Mouse (Mus musculus) MEL (cell line): ENCODE data around the gene Gli3. TPM values are rescaled to one million over a fixed set of nuclear protein-coding genes. Genes with fewer than 3 reads are reported as not detected.

Source experiments
- DNase-seq: peaks from one replicate; pipeline ENCODE4 v3.0.0; 2011; ENCODE audit warnings: low read depth, low spot score
- H3K27ac ChIP-seq: 2 replicates; pipeline ENCODE4 v1.5.1; 2012; ENCODE audit warnings: low read depth, mild to moderate bottlenecking, control low read depth, low read length, moderate library complexity; ENCODE audit not compliant: control insufficient read depth
- H3K27me3 ChIP-seq, 2 experiments: fragments of 150-350 bp in 1 of 2; sonication (generic) in 1 of 2; 2 replicates each; pipeline ENCODE4 v1.6.1; 2012; ENCODE audit warnings: low read length in 2 of 2, mild to moderate bottlenecking in 2 of 2, improper control_type of control experiment in 1 of 2, moderate library complexity in 1 of 2; ENCODE audit not compliant: insufficient read depth in 2 of 2, control insufficient read depth in 1 of 2
- H3K36me3 ChIP-seq, 2 experiments: 2 replicates each; pipeline ENCODE4 v1.6.1; 2012 to 2014; ENCODE audit warnings: low read length in 2 of 2, improper control_type of control experiment in 1 of 2, inconsistent platforms in 1 of 2, mild to moderate bottlenecking in 1 of 2; ENCODE audit not compliant: insufficient read depth in 2 of 2, control insufficient read depth in 1 of 2
- H3K4me1 ChIP-seq, 2 experiments: fragments of 150-350 bp in 1 of 2; sonication (generic) in 1 of 2; 2 replicates each; pipeline ENCODE4 v1.6.1; 2012; ENCODE audit warnings: low read length in 2 of 2, improper control_type of control experiment in 1 of 2, mild to moderate bottlenecking in 1 of 2; ENCODE audit not compliant: insufficient read depth in 2 of 2, control insufficient read depth in 1 of 2
- H3K4me3 ChIP-seq, 2 experiments: fragments of 150-350 bp in 1 of 2; sonication (generic) in 1 of 2; 2 replicates each; pipeline ENCODE4 v1.5.1; 2012; ENCODE audit warnings: low read depth in 2 of 2, low read length in 2 of 2, mild to moderate bottlenecking in 2 of 2, moderate library complexity in 2 of 2, control low read depth in 1 of 2, improper control_type of control experiment in 1 of 2; ENCODE audit not compliant: control insufficient read depth in 1 of 2, insufficient read depth in 1 of 2
- H3K79me2 ChIP-seq: 2 replicates; pipeline ENCODE4 v1.6.1; 2012; ENCODE audit warnings: mild to moderate bottlenecking, low read length, moderate library complexity; ENCODE audit not compliant: control insufficient read depth, poor library complexity, insufficient read depth
- H3K9ac ChIP-seq: 2 replicates; pipeline ENCODE4 v1.6.1; 2012; ENCODE audit warnings: low read depth, mild to moderate bottlenecking, control low read depth, low read length, moderate library complexity; ENCODE audit not compliant: control insufficient read depth, poor library complexity, severe bottlenecking
- H3K9me3 ChIP-seq: fragments of 150-350 bp; sonication (generic); replicated peaks from 2 replicates; pipeline ENCODE4 v1.6.1; 2012; ENCODE audit warnings: mild to moderate bottlenecking, low read length, improper control_type of control experiment, moderate library complexity; ENCODE audit not compliant: insufficient read depth
- BHLHE40 ChIP-seq: IDR thresholded peaks from 2 replicates; pipeline ENCODE4 v1.6.1; 2012; ENCODE audit warnings: low read depth, mild to moderate bottlenecking, inconsistent platforms, low read length, improper control_type of control experiment, borderline replicate concordance
- ELF1 ChIP-seq: IDR thresholded peaks from 2 replicates; pipeline ENCODE4 v1.6.1; 2014; ENCODE audit warnings: low read depth, mild to moderate bottlenecking, inconsistent platforms, low read length, improper control_type of control experiment, moderate library complexity
- ETS1 ChIP-seq: IDR thresholded peaks from 2 replicates; pipeline ENCODE4 v1.6.1; 2012; ENCODE audit warnings: low read depth, mild to moderate bottlenecking, inconsistent platforms, low read length, improper control_type of control experiment, moderate library complexity
- GABPA ChIP-seq: IDR thresholded peaks from 2 replicates; pipeline ENCODE4 v1.6.1; 2012; ENCODE audit warnings: low read depth, mild to moderate bottlenecking, inconsistent platforms, low read length, improper control_type of control experiment, moderate library complexity
- KAT2A ChIP-seq: conservative IDR thresholded peaks from 2 replicates; pipeline ENCODE4 v1.6.1; 2012; ENCODE audit warnings: low read depth, low read length, improper control_type of control experiment, inconsistent platforms
- MAFK ChIP-seq: IDR thresholded peaks from 2 replicates; pipeline ENCODE4 v1.6.1; 2011; ENCODE audit warnings: low read depth, mild to moderate bottlenecking, low read length, improper control_type of control experiment, borderline replicate concordance
- POLR2A ChIP-seq, 2 experiments: IDR thresholded peaks; 2 replicates each; pipeline ENCODE4 v1.6.1; 2011 to 2012; ENCODE audit warnings: low read length in 2 of 2, mild to moderate bottlenecking in 2 of 2, control low read depth in 1 of 2, improper control_type of control experiment in 1 of 2, low read depth in 1 of 2, moderate library complexity in 1 of 2; ENCODE audit not compliant: control insufficient read depth in 1 of 2, insufficient read depth in 1 of 2, poor library complexity in 1 of 2
- POLR2AphosphoS2 ChIP-seq: IDR thresholded peaks from 2 replicates; pipeline ENCODE4 v1.6.1; 2011; ENCODE audit warnings: low read length, improper control_type of control experiment
- RCOR1 ChIP-seq: IDR thresholded peaks from 2 replicates; pipeline ENCODE4 v1.6.1; 2012; ENCODE audit warnings: low read depth, mild to moderate bottlenecking, inconsistent platforms, low read length, improper control_type of control experiment
- SMC3 ChIP-seq: IDR thresholded peaks from 2 replicates; pipeline ENCODE4 v1.6.1; 2011; ENCODE audit warnings: low read depth, low read length, improper control_type of control experiment
- TAL1 ChIP-seq: IDR thresholded peaks from 2 replicates; pipeline ENCODE4 v1.6.1; 2012; ENCODE audit warnings: mild to moderate bottlenecking, inconsistent platforms, low read length, moderate library complexity, mixed read lengths
- TBP ChIP-seq: IDR thresholded peaks from 2 replicates; pipeline ENCODE4 v1.8.0; 2011; ENCODE audit warnings: low read depth, low read length, improper control_type of control experiment
- TCF12 ChIP-seq: IDR thresholded peaks from 2 replicates; pipeline ENCODE4 v1.6.1; 2014; ENCODE audit warnings: low read depth, mild to moderate bottlenecking, inconsistent platforms, low read length, improper control_type of control experiment, moderate library complexity
- USF1 ChIP-seq: IDR thresholded peaks from 2 replicates; pipeline ENCODE4 v1.6.1; 2014; ENCODE audit warnings: low read depth, mild to moderate bottlenecking, inconsistent platforms, low read length, improper control_type of control experiment, moderate library complexity
- ZC3H11A ChIP-seq: IDR thresholded peaks from 2 replicates; pipeline ENCODE4 v1.6.1; 2012; ENCODE audit warnings: low read depth, mild to moderate bottlenecking, inconsistent platforms, low read length, improper control_type of control experiment
- ZKSCAN1 ChIP-seq: IDR thresholded peaks from 2 replicates; pipeline ENCODE4 v1.6.1; 2012; ENCODE audit warnings: low read depth, mild to moderate bottlenecking, inconsistent platforms, low read length, improper control_type of control experiment, moderate library complexity
- polyA plus RNA-seq, 2 experiments: library from polyadenylated mRNA; stranded (reverse) in 1 of 2; unstranded in 1 of 2; fragments of >175 nt in 1 of 2; fragments of >200 nt in 1 of 2; gene quantifications; 2 replicates each; pipeline versions ENCODE4 v1.2.1 to v1.2.4; 2012; ENCODE audit warnings: low replicate concordance in 2 of 2, low read depth in 1 of 2; ENCODE audit not compliant: insufficient read length in 2 of 2, insufficient read depth in 1 of 2, missing spikeins in 1 of 2
- total RNA-seq: library from RNA; depleted of rRNA; stranded (reverse); fragments of 300-350 nt; gene quantifications from 2 replicates; pipeline ENCODE4 v1.2.3, GENCODE M21; 2012

Gene Gli3
- total and polyA plus RNA-seq, 3 experiments, result not detected

DNA sequence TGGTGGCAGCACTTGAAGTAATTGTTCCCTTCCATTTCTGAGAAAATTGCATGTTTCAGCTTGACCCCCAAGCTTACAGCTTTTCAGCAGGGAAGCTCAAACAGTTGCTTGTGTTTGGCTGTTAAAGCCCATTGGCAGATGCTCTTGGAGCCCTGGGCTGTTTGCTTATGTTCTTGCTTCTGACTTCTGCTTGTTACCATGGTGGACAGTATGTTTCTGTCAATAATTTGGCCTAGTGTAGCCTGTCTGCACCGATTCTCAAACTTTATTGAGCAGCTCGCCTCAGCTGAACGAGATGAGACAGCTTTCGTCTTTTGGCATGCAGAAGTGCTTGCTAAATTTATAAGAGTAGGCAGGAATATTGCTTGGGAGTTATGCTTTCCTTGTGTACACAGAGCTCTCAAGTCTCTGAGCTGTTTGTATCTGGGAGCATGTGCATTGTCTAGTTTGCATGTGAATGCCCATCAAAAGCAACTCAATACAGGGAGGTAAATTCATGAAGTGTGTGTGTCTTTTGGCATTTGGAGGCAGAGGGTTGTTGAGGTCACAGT lies 82.4 kb downstream of the Gli3 start:
- Histone ChIP-seq H3K36me3 (no peaks in the 10 kb centered on the region), H3K27me3 (no peaks in the 10 kb centered on the region), H3K27ac (no peak overlapping the region), H3K9me3 (no peaks in the 10 kb centered on the region), H3K79me2 (no peaks in the 10 kb centered on the region), H3K4me1 (no peaks in the 10 kb centered on the region), H3K4me3 (no peak overlapping the region), H3K9ac (no peak overlapping the region)
- no peak for TF ChIP-seq KAT2A
- no peak for DNase-seq

DNA sequence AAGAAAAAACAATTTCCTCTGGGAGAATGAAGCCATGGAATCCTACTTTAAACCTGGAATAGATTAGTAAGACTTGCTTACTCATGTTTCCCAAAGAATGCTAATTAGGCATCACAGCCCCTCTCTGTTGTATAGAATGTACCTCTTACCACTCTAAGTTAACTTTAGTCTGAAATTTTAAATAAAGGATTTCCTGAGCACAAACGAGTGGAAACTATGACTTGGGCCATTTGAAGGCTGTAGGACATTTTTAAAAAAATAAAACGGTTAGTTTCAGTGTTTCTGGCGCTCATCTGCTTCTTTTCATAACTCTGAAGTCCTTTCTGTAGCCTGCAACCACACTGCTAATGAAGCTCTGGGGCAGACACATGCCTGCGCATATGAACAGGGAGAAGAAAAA lies 83.2 kb downstream of the Gli3 start:
- H3K36me3 ChIP-seq, result no peaks in the 10 kb centered on the region
- no peak overlapping the region for H3K4me3 ChIP-seq
- TF ChIP-seq POLR2A (IDR thresholded peaks at IDR 0.05; ENCODE audit: control insufficient read depth in 1 of 2, insufficient read depth in 1 of 2, low read depth in 1 of 2, low read length in 2 of 2, poor library complexity in 1 of 2) (no peak), ZC3H11A (no peak), TBP (no peak), TAL1 (no peak), SMC3 (no peak)
- no peak overlapping the region for H3K27ac ChIP-seq
- H3K9me3 ChIP-seq, result no peaks in the 10 kb centered on the region
- H3K9ac ChIP-seq, result no peak overlapping the region
- no peak for DNase-seq
- H3K27me3 ChIP-seq, result no peaks in the 10 kb centered on the region
- no peaks in the 10 kb centered on the region for H3K79me2 ChIP-seq
- H3K4me1 ChIP-seq, result no peaks in the 10 kb centered on the region

DNA sequence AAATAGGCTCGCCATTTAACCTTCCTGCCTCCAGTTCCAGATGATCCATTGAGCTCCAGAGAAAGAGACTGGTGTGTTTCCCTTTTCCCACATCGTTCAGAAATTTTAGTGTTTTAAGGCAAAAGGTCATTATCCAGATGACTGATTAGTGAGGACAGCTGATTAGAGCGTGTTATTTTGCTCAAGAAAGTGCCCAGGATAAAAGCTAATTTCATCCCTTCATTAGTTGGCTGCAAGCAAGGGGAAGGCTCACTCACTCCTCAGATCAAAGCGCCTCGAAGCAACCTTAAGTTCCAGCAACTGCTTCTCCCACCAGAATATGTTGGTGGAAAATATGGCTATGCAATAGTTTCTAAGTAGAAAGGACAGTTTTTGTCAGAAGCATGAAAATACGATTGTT lies 86.4 kb downstream of the Gli3 start:
- Histone ChIP-seq H3K27me3 (no peaks in the 10 kb centered on the region), H3K36me3 (no peaks in the 10 kb centered on the region)

More for the DNA sequence above, 86.4 kb downstream of the Gli3 start:
- Histone ChIP-seq H3K27ac (no peak overlapping the region), H3K9me3 (no peaks in the 10 kb centered on the region), H3K9ac (no peak overlapping the region), H3K4me1 (no peaks in the 10 kb centered on the region), H3K4me3 (no peak overlapping the region), H3K79me2 (no peaks in the 10 kb centered on the region)
- DNase-seq, result no peak
- TF ChIP-seq KAT2A, result no peak
- TF ChIP-seq TCF12, result no peak
- no peak for TF ChIP-seq BHLHE40
- TF ChIP-seq RCOR1, result no peak
- no peak for TF ChIP-seq ZKSCAN1
- no peak for TF ChIP-seq POLR2AphosphoS2
- no peak for TF ChIP-seq ZC3H11A
- no peak for TF ChIP-seq ELF1
- TF ChIP-seq ETS1, result no peak
- no peak for TF ChIP-seq USF1
- TF ChIP-seq MAFK, result no peak
- TF ChIP-seq TAL1, result no peak
- no peak for TF ChIP-seq GABPA
